Mouse (Mus musculus): ENCODE results near the gene Rbpj.

Gene Rbpj

DNA sequence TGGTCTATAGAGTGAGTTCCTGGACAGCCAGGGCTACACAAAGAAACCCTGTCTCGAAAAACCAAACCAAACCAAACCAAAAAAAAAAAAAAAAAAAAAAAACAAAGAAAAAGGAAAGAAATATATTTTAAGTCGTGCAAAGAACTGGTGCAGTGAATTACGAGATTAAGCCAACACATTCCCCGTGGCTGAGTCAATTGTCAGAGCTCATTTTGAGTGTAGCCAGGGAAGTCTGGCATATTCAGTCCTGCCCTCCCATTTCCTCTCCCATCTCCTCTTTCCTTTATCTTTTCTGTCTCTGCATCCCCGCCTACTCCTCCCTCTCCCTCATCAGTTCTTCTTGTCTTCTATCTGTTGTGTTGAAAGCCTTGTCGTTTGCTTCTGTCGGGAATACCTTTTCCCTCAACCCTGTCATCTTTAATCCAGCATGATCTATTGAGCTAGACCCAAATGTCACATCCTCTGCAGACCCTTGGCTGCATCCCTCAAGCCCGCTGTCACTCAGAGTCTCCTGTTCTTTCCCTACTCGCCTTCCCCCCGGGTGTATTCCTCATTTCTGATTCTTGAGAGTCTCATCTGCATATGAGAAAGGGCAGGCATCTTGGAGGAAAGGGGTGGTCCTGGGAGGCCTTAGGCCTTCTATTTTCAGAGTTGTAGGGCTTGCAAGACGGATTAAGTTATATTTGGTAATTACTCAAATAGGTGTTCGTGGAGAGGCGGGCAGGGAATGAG is 212.2 kb downstream of the Rbpj start:
- no peak for DNase-seq

DNA sequence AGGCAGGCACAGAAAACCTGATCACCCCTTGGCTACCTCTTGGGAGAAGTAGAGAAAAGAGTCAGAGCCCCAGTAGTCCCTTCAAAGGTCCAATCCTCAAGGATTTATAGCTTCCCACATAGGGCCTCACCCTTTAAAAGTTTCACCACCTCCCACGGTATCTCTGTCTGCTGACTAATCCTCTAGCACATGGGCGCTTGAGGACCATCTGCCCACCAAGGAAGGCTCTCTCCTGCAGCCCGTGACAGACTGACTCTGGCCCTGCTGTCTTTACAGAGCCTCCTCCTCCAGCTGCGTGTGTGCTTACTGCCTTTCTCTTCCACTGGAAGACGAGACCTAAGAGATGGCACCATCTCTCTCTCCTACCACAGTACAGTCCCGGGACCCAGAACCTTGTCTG is 213.7 kb downstream of the Rbpj start:
- DNase-seq: peak; percentile 32

DNA sequence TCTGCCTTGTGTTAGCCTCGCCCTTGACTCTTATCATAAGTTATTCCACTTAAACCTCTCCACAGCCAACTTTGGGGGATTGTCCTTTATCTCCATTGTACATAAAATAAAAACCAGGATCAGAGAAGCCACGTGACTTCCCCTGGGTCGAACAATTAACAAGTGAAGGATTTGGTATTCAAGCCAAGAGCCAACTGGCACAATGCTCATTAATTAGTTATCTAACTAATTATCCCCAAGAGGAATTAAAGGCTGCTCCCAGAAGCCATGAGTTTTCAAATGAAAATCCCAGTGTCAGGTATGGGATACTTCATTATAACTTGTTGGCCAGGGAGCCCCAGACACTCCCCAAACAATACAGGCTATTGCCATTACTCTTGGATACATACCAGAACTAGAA is 218.0 kb downstream of the Rbpj start:
- no peak for DNase-seq

DNA sequence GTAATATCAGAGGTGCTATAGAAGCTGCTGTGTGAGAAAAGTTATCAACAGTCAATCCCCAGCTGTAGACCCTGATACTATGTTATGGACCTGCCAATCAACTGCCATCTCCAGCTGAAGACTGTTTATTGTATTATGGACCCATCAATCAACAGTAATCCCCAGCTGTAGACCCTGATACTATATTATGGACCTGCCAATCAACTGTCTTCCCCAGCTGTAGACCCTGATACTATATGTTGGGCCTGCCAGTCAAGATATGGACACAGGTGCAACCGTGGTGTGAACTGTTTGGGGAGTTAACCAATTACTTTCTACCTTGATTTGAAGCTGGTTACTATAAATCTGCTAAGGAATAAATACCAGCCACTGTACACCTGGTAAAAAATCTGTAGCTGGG is 218.5 kb downstream of the Rbpj start:
- DNase-seq: no peak

DNA sequence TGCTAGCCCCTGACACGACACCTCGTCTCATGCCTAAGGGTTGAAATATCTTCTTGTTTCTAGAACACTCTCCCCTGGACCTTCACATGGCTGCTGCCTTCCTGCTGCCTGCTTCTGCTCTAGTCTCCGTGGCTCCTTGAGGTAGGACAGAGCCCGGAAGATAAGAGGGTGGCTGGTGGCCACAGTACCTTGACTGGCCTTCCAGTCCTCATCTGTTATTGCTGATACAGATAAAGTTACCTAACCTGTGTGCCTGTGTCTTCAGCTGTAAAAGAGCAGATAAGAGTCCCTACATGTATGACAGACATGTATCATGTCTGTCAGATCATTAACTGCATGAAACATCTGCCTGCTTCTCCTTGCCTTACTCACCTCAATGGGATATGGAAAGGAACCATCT is 219.7 kb downstream of the Rbpj start:
- DNase-seq: no peak

DNA sequence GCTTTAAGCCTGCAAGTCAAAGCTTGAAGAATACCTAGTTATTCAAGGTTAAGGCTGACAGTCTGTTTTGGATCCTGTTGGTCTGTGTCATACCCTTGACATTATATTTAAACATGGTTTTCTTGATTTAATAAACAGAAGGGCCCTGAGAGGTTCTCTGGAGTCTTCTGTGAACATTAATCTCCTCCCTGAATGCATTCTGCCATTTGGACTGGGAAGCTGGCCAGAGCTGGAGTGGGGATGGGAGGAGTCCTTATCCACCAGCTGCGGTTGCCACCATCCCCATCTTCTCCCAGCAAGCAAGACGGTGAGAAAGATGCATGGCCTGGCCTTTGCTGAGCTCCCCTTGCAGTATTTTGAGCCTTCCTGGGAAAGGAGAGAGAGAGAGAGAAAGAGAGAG is 220.4 kb downstream of the Rbpj start:
- no peak for DNase-seq

DNA sequence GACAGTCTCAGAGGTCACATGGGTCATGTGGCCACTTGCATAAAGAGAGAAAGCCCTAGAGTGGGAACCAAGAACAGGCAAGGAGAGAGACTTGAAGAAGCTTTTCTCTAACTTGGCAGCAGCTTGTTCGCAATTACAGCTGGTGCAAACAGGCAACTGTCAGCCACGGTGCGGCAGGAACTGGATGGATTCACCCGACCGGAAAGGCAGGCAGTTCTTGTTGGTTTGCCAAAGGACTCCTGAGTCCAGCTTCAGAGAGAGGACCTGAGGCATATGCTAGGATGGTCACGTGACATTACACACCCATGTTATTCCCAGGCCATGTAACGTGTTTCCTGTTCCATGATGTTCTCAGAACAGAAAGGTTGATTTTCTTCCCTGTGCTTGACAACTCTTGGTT is 222.4 kb downstream of the Rbpj start:
- no peak for DNase-seq

DNA sequence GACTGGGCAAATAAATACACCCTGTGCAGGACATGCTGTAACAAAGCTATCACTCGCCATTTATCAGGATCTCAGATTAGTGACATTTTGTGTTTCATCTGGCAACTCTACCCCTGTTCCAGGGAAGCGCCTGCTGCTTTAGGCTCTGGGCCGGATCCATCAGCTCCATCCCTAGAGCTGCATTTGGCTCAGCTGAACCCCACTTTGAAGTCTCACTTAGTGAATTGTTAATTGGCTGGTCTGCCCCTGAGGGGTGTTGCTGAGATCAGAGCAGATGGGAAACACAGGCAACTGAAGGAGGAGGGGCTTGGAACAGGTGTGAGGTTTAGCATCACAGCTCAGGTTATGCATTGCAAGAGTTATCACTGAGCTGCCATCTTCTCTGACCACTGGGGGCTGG is 225.6 kb downstream of the Rbpj start:
- no peak for DNase-seq

DNA sequence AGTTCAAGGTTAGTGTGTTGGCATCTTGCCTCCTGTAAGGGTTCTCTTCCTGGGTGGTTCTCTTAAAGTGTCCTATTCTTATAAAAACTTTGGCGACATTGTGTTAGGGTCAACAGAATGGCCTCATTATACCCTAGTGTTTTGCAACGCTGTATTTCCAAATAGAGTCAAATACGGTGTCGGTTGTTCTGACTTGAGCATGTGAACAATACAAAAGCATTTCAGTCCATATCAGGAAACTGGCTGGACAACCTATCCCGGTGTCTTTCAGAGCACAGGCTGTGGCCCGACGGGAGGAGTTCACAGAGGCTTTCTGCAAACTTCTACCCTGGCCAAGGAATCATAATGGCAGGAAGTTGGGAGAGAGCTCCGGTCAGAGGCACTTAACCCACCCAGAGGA is 226.1 kb downstream of the Rbpj start:
- DNase-seq: no peak

DNA sequence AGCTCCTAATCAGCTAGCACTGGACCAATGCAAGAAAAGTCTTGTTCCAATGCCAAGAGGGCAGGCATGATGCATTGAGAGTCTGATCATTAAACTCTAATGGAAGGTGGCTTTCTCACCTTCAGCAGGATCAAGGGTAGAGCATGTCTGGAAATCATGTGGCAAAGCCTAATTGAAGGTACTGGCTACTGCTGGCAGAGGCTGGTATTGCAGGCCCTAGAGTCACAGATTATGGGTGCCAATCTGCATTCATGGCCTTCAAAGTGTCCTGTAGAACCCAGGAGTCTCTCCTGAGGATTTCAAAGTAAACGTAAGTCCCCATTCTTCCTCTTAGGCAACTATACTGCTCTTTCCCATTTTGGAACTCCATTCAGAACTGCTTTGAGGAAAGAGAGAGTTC is 226.7 kb downstream of the Rbpj start:
- DNase-seq: no peak

DNA sequence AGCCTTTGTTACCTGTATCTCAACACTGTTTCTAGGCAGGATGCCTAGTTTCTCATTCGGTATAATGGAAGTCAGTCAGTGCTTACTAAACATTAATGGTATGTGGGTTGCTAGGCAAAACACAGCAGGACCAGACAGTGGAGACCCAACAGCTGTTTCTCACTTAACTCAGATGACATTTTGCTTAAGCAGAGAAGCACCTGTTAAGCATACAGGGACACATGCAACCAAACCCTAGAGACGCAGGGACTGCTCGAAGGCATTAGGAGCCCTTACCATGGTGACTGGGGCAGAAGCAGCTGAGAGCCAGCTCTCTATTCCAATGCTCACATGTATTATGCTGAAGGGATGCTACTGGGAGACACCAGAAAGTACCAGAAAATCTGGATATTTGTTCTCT is 230.7 kb downstream of the Rbpj start:
- no peak for DNase-seq

DNA sequence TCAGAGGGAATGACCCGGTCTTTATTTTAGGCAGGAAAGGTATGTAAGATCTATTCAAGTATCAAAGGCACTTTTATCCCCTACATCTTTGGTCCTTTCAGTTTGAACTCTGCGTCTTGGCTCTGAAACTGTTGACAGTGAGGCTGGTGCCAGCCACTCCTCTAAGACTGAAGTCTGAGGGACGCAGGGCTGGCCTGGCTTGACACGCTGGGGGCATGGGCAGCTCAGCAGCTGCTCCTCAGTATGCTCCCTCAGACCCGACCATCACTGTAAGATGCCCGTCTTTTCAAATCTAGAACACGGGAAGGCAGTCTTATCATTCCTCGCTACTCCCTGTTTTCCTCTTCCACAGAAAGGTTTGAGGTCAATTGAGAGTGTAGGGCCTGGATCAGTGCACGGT is 231.8 kb downstream of the Rbpj start:
- no peak for DNase-seq

DNA sequence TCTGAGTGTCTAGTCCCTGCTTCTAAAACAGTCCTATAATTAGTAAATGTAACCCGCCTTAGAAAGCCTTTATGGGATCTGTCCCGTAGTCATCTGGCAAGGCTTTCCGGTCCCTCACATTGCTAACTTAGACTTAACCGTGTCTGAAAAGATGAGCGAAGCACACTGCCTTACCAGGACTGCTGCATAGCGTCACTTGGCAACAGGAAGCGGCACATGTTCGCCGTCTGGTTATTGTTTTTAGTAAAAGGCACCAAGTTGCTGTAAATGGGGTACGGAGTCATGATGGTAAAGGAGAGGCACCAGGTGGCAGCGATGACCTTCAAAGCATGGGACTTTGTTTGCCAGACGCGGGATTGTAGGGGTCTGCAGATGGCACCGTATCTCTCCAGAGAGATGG is 236.7 kb downstream of the Rbpj start:
- DNase-seq: peak; percentile 46

All from layer of hippocampus, adult 9-11 months (tissue).